Mouse (Mus musculus): ENCODE results near the gene Dtl.
"Not testable (repeated sequence)": the region's sequence is repeated elsewhere in the genome, so short reads cannot be mapped to it uniquely, and the experiment has no call there.

Dtl gene

DNA sequence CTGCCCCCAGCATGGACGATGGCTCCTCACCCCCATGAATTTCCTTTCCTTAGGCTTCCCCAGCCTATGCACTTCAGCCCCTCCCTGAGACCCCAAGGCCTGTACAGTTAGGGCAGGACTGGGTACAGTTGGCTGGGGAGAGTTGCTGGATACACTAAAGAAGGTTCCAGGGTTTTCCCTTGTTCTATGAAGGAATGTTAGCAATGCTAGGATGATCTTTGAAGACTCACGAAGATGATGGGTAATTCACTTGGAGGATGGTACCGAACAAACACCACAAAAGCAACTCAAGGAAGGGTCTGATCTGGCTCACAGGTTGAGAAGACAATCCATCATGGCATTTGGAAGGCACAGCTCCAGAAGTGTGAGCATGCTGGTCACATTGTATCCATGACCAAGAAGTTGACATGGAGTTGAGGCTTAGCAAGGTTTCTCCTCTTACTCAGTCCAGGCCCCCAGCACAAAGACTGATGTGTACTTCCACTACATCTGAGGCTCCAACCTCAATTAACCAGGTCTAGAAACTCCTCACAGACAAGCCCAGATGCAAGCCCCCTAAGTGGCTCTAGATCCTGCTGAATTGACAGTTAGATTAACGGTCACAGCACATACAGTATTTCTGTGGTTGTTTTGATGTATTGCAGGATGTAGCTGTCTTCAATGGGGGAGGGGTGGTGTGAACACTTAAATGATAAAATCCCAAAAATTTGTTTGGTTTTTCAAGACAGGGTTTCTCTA, 55.8 kb downstream of the Dtl start:
- DNase-seq (ENCODE audit: low spot score in 2 of 2), result peak; percentile 64 to 65

DNA sequence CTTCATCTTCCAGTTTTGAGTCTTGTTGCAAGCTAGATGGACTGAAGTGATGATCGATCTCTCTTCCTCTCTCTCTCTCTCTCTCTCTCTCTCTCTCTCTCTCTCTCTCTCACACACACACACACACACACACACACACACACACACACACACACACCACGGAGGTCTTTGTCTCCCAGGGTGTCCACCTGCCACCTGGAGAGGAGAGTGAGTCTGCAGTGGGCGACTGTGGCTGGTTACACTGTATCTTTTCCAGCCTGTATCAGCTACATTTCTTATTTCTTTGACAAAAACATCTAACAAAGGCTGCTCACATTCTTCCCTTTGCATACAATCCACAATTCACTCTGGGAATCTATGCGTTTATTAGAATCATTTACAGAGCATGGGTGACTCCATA, 56.4 kb downstream of the Dtl start:
- no peak for DNase-seq (ENCODE audit: low spot score in 2 of 2)

DNA sequence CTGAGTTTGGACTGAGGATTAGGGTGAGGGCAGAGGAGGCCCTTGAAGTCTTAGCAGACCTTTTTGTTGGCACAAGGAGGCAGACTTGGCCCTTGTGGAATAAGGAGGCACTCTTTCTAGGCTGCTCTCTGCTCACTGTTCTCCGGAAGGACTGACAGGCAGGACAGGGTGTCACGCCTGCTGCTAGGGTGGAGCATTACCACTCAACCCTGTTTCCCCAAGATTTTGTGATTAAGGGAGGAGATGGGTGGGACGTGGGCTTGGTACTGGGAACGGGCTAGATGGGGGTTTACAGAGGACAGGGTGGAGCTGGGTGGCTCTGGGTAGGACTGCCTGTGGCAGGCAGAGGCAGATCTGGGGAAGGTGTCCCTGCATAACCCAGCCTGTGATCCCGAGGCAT, 57.4 kb downstream of the Dtl start:
- DNase-seq (ENCODE audit: low spot score in 2 of 2), result peak; percentile 47 to 55

DNA sequence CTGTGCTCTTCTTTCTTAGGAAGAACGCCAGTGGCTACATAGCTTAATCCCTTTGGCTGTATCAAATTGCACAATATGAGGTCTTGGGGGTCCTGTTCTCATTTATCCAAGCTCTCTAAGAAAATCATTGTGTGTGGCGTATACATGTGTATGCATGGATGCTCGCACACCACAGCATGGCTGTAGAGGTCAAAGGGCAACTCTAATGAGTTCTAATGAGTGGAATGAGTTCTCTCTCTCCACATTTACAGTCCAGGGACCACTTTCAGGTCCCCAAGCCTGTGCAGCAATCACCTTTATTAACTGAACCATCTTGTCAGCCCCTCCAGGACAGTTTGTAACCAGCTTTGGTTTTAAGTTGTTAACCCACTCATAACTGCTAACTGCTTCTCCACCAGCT, 58.3 kb downstream of the Dtl start:
- DNase-seq (ENCODE audit: low spot score in 2 of 2), result no peak

DNA sequence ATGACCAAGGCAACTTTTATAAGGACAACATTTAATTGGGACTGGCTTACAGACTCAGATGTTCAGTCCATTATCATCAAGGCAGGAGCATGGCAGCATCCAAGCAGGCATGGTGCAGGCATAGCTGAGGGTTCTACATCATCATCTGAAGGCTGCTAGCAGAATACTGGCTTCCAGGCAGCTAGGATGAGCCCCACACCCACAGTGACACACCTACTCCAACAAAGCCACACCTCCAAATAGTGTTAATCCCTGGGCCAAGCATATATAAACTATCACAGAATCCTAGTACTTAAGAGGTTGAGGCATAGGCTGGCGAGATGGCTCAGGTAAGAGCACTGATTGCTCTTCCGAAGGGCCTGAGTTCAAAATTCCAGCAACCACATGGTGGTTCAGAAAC, 59.0 kb downstream of the Dtl start:
- DNase-seq (ENCODE audit: low spot score in 2 of 2), result not testable (repeated sequence)

DNA sequence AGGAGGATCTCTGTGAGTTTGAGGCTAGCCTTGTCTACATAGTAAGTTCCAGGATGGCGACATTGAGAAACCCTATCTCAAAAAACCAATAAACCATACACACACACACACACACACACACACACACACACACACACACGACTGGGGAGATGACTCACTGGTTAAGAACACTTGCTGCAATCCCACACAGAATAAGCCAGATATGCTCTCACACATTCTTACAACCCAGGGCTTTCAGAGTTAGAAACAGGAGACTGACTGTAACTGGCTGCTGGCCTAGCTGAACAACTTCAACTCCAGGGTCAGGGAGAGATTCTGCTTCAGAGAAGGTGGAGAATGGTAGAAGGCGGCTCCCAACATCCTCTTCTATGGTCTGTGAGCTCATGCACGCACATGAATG, 62.1 kb downstream of the Dtl start:
- no peak for DNase-seq (ENCODE audit: low spot score in 2 of 2)

DNA sequence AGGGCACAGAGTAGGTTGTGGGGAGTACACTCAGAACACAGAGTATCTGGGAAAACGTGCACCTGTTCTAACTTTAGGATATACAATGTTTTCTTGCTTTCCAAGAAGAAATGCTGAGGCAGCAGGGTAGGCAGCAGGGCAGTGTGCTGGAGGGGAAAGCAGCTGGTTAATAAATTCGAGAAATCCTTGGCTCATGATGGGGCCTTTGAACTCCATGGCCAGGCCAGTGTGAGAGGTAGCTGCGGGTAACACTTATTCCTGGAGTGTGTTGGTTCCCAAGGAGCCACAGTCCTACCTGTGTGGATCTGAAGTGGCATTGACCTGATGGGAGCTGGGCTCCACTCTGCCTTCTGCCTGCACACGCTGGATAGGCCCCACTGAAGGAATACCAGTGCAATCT, 63.0 kb downstream of the Dtl start:
- no peak for DNase-seq (ENCODE audit: low spot score in 2 of 2)

DNA sequence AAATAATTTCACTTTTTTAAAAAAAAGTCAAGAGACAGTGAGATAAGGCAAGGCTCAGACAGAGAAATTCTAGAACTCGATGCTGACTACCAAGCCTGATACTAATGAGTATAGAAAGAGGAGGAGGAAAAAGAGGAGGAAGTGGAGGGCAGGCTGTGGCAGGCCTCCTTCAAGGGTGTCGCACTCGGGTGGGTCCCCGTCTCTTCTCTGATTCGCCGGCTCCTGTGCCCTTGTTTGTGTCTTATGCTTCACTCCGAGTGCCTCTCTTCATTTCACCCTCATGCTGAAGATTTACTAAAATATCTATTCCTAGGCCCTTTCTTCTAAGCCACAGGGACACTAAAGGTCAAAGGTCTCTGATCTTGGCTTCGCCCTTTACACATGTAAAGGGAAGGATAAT, 63.8 kb downstream of the Dtl start:
- peak in 1 of 2 experiments; percentile 35 for DNase-seq (ENCODE audit: low spot score in 2 of 2)

DNA sequence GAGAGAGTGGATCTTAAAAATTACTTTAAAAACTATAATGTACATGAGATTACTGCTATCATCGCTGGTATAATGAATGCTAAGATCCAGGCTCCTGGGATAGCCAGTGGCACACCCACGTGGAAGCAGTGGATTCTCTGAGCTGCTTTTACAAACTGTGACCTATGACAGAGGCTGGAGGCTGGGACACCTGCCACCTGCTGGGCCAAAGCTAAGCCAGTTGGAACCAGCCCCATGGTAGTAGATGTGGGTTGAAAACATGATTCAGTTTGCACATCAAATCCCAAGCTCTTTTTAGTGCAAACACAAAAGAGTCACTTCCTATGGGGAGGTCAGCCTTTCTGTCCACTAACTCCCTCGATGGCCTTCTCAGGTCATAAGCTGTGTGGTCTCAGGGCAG, 65.5 kb downstream of the Dtl start:
- DNase-seq (ENCODE audit: low spot score in 2 of 2), result no peak

DNA sequence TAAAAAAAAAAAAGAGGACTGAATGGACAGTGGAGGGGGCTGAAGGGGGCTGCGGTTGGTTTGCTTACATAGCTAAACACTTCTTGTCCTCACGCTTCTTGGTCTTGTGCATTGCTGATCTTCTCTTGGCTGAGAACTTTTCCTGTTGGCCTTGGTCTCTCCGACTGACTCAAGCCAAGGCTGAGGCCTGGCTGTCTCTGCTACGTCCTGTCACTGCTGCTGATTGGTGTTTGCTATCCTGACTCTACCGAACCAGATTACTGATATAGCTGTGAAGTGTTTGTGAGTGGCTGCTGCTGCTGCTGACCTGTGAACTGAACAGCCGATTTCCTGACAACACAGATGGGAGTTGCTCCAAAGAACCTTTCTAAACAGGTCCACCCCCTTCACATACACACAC, 66.2 kb downstream of the Dtl start:
- DNase-seq (ENCODE audit: low spot score in 2 of 2), result no peak

DNA sequence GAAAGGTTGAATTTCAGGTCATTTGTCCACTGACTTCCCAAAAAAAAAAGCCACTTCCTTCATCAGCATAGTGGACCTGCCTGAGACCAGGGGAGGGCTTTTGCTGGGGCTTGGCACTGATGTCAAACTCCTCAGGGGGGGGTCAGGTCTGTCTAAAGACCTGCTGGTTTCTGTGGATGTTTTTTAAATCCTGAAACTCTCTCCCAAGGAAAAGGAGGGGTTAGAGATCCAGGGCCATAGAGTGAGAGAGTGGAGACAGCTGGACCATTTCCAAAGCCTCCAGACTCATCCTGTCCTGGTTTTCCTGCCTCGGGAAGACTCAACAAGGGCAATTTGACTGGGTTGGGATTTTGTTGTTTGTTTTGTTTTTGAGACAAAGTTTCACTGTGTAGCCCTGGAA, 68.6 kb downstream of the Dtl start:
- no peak for DNase-seq (ENCODE audit: low spot score in 2 of 2)

DNA sequence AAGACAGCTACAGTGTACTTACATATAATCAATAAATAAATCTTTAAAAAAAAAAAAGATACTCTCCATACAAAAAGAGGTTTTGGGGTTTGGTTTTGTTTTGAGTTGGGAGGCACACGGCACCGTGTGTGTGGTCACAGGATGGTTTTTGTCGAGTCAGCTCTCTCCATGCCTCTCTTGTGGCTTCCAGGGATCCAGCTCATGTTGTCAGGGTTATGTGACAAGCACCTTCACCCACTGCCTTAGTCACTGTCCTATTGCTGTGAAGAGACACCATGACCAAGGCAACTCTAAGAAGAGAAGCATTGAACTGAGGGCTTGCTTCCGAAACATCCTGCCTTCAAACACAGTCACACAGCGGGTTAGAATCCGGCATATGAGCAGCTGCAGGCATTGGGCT, 75.7 kb downstream of the Dtl start:
- DNase-seq (ENCODE audit: low spot score in 2 of 2), result no peak

DNA sequence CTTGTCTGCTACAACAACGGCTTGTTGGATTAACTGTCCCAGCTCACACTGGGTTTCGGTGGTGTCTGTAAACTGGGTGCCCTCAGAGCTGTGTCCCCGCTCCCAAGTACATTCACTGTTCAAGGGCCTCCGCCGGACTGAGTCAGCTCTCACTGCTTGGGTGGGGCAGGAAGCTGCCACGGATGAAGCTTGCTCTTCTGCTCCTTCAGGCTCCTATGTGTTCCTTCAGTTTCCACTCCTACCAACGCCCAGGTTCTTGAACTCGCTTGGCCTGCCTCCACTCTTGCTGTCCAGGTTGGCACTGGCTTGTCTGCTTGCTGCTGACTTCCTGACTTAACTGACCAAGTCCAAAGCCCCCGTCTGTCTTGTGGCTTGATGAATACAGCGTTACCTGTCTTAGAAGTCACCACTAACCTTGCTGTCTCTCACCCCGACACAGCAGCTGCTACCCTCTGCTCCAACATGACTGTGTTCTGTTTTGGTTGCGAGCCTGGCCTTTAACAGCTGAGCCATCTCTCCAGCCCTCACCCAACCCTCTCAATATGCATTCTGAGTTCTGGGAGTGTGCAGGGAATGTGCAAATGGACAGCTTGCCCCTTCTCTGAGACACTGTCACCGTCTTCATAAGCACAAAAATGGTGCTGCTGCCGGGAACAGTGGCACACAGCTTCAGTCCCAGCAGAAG, 76.9 kb downstream of the Dtl start:
- DNase-seq (ENCODE audit: low spot score in 2 of 2), result no peak

DNA sequence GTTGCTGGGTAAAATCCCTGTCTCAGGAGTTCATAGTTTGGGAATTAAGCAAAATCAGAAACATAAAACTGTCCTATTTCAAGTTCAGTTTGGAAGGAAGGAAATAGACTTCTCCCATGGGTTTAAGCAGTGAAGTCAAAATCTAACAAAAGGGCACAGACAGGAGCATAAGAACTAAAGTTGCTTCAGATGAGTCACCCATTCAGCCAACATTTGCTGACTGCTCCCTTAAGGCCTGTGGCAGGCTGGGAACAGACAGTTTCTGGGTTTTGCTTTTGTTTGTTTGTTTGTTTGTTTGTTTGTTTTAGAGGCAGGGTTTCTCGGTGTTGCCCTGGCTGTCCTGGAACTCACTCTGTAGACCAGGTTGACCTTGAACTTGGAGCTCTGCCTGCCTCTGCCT, 78.7 kb downstream of the Dtl start:
- no peak for DNase-seq (ENCODE audit: low spot score in 2 of 2)

DNA sequence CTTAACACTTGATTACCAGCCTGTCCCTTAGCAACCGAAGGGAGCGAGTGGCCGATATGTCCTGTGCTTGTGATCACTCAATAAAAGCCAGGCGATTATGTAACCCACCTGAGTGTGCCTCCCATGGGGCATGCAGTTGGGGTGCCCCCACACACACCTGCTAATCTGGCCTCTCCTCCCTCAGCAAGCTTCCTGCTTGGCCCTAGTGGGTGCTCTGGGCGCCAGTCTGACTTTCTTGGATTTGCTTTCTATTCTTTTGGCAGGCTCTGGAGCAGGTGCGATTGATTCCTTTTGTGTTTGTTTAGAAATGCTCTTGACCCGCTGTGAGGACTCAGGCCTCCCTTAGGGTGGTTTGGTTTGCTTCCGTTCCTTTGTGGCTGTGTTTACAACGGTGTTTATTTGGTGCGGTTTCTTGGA, 80.3 kb downstream of the Dtl start:
- no peak for DNase-seq (ENCODE audit: low spot score in 2 of 2)

DNA sequence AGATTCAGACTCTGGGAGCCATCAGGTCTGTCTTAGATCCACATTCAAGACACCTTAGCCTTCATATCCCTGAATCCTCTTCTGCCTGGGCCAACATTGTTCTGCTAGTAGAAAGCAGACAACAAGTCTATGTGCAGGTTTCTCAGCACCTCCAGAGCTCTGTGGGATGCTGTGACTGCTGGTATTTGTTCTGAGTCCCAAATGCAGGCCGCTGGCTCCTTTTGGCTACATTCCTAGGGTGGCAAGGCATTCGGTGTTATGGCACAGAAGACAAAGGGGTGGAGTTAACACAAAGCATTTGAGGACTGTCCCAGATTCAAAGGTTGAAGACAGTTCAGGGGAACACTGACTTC, 81.1 kb downstream of the Dtl start:
- DNase-seq (ENCODE audit: low spot score in 2 of 2), result no peak

DNA sequence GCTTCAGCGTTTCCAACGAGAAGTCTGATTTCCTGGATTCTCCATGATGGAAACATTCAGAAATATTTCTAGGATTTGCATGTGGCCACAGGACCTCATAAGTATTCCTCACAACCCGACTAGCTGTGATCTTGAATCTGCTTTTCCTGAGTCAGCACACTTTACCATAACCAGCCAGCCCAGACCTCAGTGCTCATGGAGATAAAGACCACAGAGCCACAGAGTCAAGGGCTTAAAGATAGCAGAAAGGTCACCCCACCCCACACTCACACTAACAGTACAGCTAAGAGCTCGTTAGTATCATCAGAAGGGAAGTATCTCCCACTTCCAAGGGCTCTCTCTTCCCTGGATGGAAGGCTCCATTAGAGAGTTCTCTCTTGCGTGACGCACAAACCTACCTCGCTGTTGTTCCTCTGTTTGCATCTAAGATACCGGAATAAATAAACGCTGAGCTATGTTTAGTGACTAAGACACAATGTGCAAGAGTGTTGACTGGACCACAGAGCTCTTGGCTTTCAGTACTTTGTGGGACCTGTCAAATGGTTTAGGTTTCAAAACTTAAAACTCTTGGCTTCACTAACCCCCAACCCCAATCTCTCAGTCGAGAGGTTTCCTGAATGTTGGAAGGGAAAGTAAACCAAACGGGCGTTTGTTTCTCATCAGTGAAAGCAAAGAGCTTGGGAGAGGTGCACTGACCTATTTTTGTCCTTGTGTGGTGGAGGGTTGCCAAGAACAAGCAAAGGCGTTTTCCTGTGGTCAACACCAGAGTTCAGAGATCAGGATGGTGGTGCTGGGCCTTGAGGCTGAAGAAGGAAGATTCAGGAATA, 81.7 kb downstream of the Dtl start:
- no peak for DNase-seq (ENCODE audit: low spot score in 2 of 2)

DNA sequence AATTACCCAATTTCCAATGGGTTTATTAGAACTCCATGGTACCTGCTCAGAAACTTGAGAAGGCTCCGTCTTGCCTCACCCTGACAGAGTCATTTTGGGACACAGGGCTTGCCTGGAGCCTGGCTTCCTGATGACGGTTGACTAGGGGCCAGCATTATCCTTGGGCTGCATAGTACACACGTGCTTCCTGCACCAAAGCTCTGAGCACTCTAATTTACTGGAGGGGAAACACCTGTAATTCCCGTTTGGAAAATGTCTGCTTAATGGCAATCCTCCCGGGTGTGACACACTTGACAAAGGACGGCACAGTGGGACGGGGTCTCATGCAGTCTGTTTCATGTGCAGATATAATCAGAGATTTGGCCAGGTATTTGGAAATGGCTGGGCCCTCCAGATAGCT, 84.9 kb downstream of the Dtl start:
- no peak for DNase-seq (ENCODE audit: low spot score in 2 of 2)

Data from thymus, postnatal 10 days (tissue).